ENCODE assay signal across 8 mouse cellular contexts in the genomic region with DNA sequence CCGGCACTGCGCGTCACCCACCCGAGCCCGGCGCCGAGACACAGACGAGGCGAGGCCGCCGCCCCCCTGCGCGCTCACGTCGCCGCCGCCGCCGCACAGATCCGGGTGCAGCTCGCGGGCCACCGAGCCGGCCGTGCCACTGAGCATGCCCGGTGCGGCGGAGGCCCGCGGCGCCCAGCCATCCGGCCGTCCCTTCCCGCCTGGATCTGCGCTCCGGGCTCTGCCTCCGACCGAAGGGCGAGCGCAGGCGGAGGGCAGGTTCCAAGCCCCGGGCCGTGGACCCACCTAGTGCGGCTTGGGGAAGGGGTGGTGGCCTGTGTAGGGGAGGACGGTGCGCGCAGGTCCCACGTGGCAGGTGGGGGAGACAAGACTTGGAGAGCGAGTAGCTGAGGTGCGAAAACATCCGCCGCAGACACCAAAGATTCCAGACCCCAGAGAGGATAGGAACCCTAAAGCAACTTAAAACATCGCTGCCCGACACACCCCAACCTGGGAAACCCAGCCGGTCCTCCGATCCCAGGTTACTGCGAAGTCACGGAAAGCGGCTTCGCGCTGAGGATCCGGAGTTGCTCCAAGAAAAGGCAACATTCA. TPM values are rescaled to one million over a fixed set of nuclear protein-coding genes. Genes with fewer than 3 reads are reported as not detected.
A peak's percentile ranks its signal among the peaks of the same experiment; 100 is the strongest.
DNase-seq lines count a peak whose midpoint lies in the region; ATAC-seq and TF ChIP-seq lines count a peak whose summit lies in the region.

A gene (minus strand): TSS at position 577 of the 591 bp plus-strand sequence.

- H3K4me1 ChIP-seq in heart, embryonic 10.5 days: peaks cover 8% of the 10 kb centered on the region; the same call in 1 of the 2 replicates
- H3K4me1 ChIP-seq in kidney, embryonic 14.5 days (ENCODE audit: control insufficient read depth, insufficient read depth, low read length): 0 out of 2 replicates have a peak, but pooled peaks cover 5% of the 10 kb centered on the region
- H3K4me1 ChIP-seq in limb, embryonic 14.5 days (ENCODE audit: control insufficient read depth, insufficient read depth, low read length): peaks cover 13% of the 10 kb centered on the region
- peaks cover 22% of the 10 kb centered on the region for H3K4me1 ChIP-seq in midbrain, embryonic 16.5 days (ENCODE audit: control insufficient read depth, insufficient read depth, low read length)

- H3K4me3 ChIP-seq in heart, embryonic 10.5 days: peak within 1 kb of the TSS; percentile 94
- H3K4me3 ChIP-seq in kidney, embryonic 14.5 days (ENCODE audit: low read length): peak within 1 kb of the TSS; percentile 76
- H3K4me3 ChIP-seq in limb, embryonic 14.5 days (replicated peaks; ENCODE audit: low read length): peak within 1 kb of the TSS; percentile 96
- peak within 1 kb of the TSS; percentile 81 for H3K4me3 ChIP-seq in midbrain, embryonic 16.5 days (ENCODE audit: low read depth, low read length)

- 0 out of 2 replicates have a peak, but pooled peaks have one; percentile 18 for TF ChIP-seq POLR2A in limb, embryonic 14.5 days (IDR thresholded peaks at IDR 0.05; ENCODE audit: borderline replicate concordance, extremely low read depth, insufficient read depth, insufficient read length)

- no peaks in the 10 kb centered on the region for H3K9me3 ChIP-seq in heart, embryonic 10.5 days
- H3K9me3 ChIP-seq in kidney, embryonic 14.5 days (ENCODE audit: control insufficient read depth, low read length): no peaks in the 10 kb centered on the region
- H3K9me3 ChIP-seq in limb, embryonic 14.5 days (ENCODE audit: control insufficient read depth, low read length): no peaks in the 10 kb centered on the region
- no peaks in the 10 kb centered on the region for H3K9me3 ChIP-seq in midbrain, embryonic 16.5 days (replicated peaks; ENCODE audit: control insufficient read depth, low read length, poor library complexity, severe bottlenecking)

- no peaks in the 10 kb centered on the region for H3K36me3 ChIP-seq in heart, embryonic 10.5 days
- no peaks in the 10 kb centered on the region for H3K36me3 ChIP-seq in kidney, embryonic 14.5 days (ENCODE audit: control insufficient read depth, insufficient read depth, low read length)
- no peaks in the 10 kb centered on the region for H3K36me3 ChIP-seq in limb, embryonic 14.5 days (ENCODE audit: control insufficient read depth, insufficient read depth, low read length)
- H3K36me3 ChIP-seq in midbrain, embryonic 16.5 days (ENCODE audit: control insufficient read depth, insufficient read depth, low read length): no peaks in the 10 kb centered on the region

- peak within 1 kb of the TSS; percentile 81 for H3K9ac ChIP-seq in kidney, embryonic 14.5 days (ENCODE audit: low read depth, low read length)
- peak within 1 kb of the TSS; percentile 91 for H3K9ac ChIP-seq in limb, embryonic 14.5 days (ENCODE audit: low read depth, low read length, severe bottlenecking)
- peak within 1 kb of the TSS; percentile 89 for H3K9ac ChIP-seq in midbrain, embryonic 16.5 days (ENCODE audit: low read depth, low read length)

- H3K4me2 ChIP-seq in kidney, embryonic 14.5 days (replicated peaks; ENCODE audit: low read depth, low read length): peak within 1 kb of the TSS; percentile 54
- H3K4me2 ChIP-seq in limb, embryonic 14.5 days (replicated peaks; ENCODE audit: low read depth, low read length, severe bottlenecking): peak within 1 kb of the TSS; percentile 74
- peak within 1 kb of the TSS; percentile 75 for H3K4me2 ChIP-seq in midbrain, embryonic 16.5 days (ENCODE audit: low read length)

- ATAC-seq in erythroblast, adult 5-6 weeks (replicated peaks; ENCODE audit: low FRiP score, poor library complexity, severe bottlenecking): peak; percentile 69
- ATAC-seq in kidney, embryonic 14.5 days (ENCODE audit: low FRiP score, low TSS enrichment): peak; percentile 97
- peak; percentile 96 for ATAC-seq in limb, embryonic 14.5 days (ENCODE audit: low FRiP score, low read depth)
- peak; percentile 98 for ATAC-seq in midbrain, embryonic 16.5 days

- WGBS in heart, embryonic 10.5 days: under 1% methylated on average over 62 of the region's 62 CpGs
- 0% methylated on average over 47 of the region's 62 CpGs for WGBS in kidney, embryonic 14.5 days
- whole genome bisulfite sequencing in limb, embryonic 14.5 days: under 1% methylated on average over 52 of the region's 62 CpGs
- under 1% methylated on average over 62 of the region's 62 CpGs for WGBS in midbrain, embryonic 16.5 days

- no peaks in the 10 kb centered on the region for H3K27me3 ChIP-seq in heart, embryonic 10.5 days (ENCODE audit: insufficient read depth, poor library complexity, severe bottlenecking)
- H3K27me3 ChIP-seq in kidney, embryonic 14.5 days (ENCODE audit: control insufficient read depth, insufficient read depth, low read length): no peaks in the 10 kb centered on the region
- no peaks in the 10 kb centered on the region for H3K27me3 ChIP-seq in limb, embryonic 14.5 days (ENCODE audit: control insufficient read depth, insufficient read depth, low read length)
- no peaks in the 10 kb centered on the region for H3K27me3 ChIP-seq in midbrain, embryonic 16.5 days (ENCODE audit: control insufficient read depth, insufficient read depth, low read depth, low read length)

- DNase-seq in 3134 (ENCODE audit: extremely low read depth, insufficient read length, low spot score): peak; percentile 91
- peak; percentile 95 for DNase-seq in brain, adult 2 months (ENCODE audit: low read depth, low spot score)
- peak; percentile 93 for DNase-seq in heart, embryonic 10.5 days (ENCODE audit: low spot score)
- DNase-seq in limb, embryonic 14.5 days (ENCODE audit: low spot score): peak; percentile 86
- peak; percentile 61 to 80 for DNase-seq in spleen, postnatal 10 days (ENCODE audit: low spot score in 2 of 2)

- peak within 1 kb of the TSS; percentile 94 for H3K27ac ChIP-seq in heart, embryonic 10.5 days
- H3K27ac ChIP-seq in kidney, embryonic 14.5 days (ENCODE audit: low read depth, low read length): peak within 1 kb of the TSS; percentile 55; the same call in 1 of the 2 replicates
- peak within 1 kb of the TSS; percentile 86 for H3K27ac ChIP-seq in limb, embryonic 14.5 days (replicated peaks; ENCODE audit: low read depth, low read length)
- H3K27ac ChIP-seq in midbrain, embryonic 16.5 days (ENCODE audit: low read length): peak within 1 kb of the TSS; percentile 93

RNA-seq across cellular contexts. Expression of the gene that starts here (rescaled TPM):
- total RNA-seq in erythroblast, adult 5-6 weeks (2015; ENCODE audit: low replicate concordance): 4.2 and 5.6 TPM in 2 replicates
- total RNA-seq in erythroblast, adult 5-6 weeks (2017; ENCODE audit: low replicate concordance): 7.1 and 7.7 TPM in 2 replicates
- polyA plus RNA-seq in heart, embryonic 10.5 days (2016; fragmentation: Nextera tagmentation; extraction: Ambion mirVana): 25.7 and 26.9 TPM in 2 replicates
- 17.7 and 34.4 TPM in 2 replicates for polyA plus RNA-seq in kidney, embryonic 14.5 days (2014; fragmentation: Nextera tagmentation; extraction: Ambion mirVana)
- polyA plus RNA-seq in limb, embryonic 14.5 days (2012; rRNA removed): 19.5 and 22.7 TPM in 2 replicates
- polyA plus RNA-seq in limb, embryonic 14.5 days (2014; fragmentation: Nextera tagmentation; extraction: Ambion mirVana): 26.1 and 27.3 TPM in 2 replicates
- 206 and 219 TPM in 2 replicates for polyA plus RNA-seq in midbrain, embryonic 16.5 days (2015; fragmentation: Nextera tagmentation; extraction: Ambion mirVana)

Comparison
In these comparisons a context has a peak if more than half of its experiments do, and no peak if none do; other contexts are left out.
1. Peak in every context shown above with its lines: DNase-seq, ATAC-seq, H3K4me3 ChIP-seq and H3K27ac ChIP-seq.